In genomic region chr1:144318289-144318688, GRCm38 (mm10) we compare ENCODE assay signal across 32 mouse cellular contexts.
DNase-seq lines count a peak whose midpoint lies in the region; ATAC-seq lines count a peak whose summit lies in the region.
"Had no signal": no experiment of that assay in that cellular context is flagged by ENCODE, and none has a peak within 500 bp of the region (broad histone marks: within the 10 kb centered on the region; RNA-seq: fewer than 3 reads in every experiment).

No protein-coding gene starts in this region.

- H3K27ac ChIP-seq in liver, embryonic 13.5 days = no peak overlapping the region
- peak overlapping the region; percentile 69 for H3K27ac ChIP-seq in macrophage
- no peak overlapping the region for H3K27ac ChIP-seq in heart, embryonic 10.5 days
- H3K27ac ChIP-seq: forebrain, embryonic 13.5 days; heart, adult 2 months; heart, embryonic 13.5 days; hindbrain, embryonic 10.5 days; layer of hippocampus, adult 2 months; left cerebral cortex, adult 2 months; midbrain, embryonic 13.5 days; stomach, embryonic 15.5 days had no signal

- peak; percentile 75; the same call in 1 of the 2 replicates for ATAC-seq in liver, embryonic 13.5 days (ENCODE audit: low read depth)
- ATAC-seq: activated CD4-positive, CD25-positive, alpha-beta regulatory T cell, adult 4 months; forebrain, embryonic 13.5 days; hindbrain, embryonic 16.5 days; midbrain, embryonic 13.5 days had no signal

- no peak overlapping the region for H3K4me2 ChIP-seq in liver, embryonic 13.5 days
- H3K4me2 ChIP-seq: forebrain, embryonic 13.5 days; heart, embryonic 13.5 days; lung, embryonic 14.5 days; midbrain, embryonic 13.5 days; stomach, embryonic 15.5 days had no signal

- H3K9me3 ChIP-seq in liver, embryonic 13.5 days (replicated peaks) = no peaks in the 10 kb centered on the region
- H3K9me3 ChIP-seq in heart, embryonic 10.5 days = no peaks in the 10 kb centered on the region
- H3K9me3 ChIP-seq: forebrain, embryonic 13.5 days; heart, embryonic 13.5 days; hindbrain, embryonic 10.5 days; megakaryocyte, embryonic 14.5 days; midbrain, embryonic 13.5 days; stomach, embryonic 15.5 days had no signal

- intact Hi-C loops in gastrocnemius, postnatal 36 days (cut with DNase I) = no loop called here

- no peaks in the 10 kb centered on the region for H3K36me3 ChIP-seq in liver, embryonic 13.5 days
- no peaks in the 10 kb centered on the region for H3K36me3 ChIP-seq in macrophage (ENCODE audit: inconsistent target)
- no peaks in the 10 kb centered on the region for H3K36me3 ChIP-seq in heart, embryonic 10.5 days
- H3K36me3 ChIP-seq: heart, embryonic 13.5 days; hindbrain, embryonic 10.5 days; midbrain, embryonic 13.5 days; stomach, embryonic 15.5 days had no signal

- 7% methylated on average over 1 of the region's 1 CpGs for WGBS in liver, embryonic 13.5 days (ENCODE audit: insufficient replicate concordance)
- 23% methylated on average over 1 of the region's 1 CpGs for WGBS in macrophage (ENCODE audit: missing documents)
- 34% methylated on average over 1 of the region's 1 CpGs for WGBS in heart, embryonic 10.5 days

- H3K9ac ChIP-seq in liver, embryonic 13.5 days = no peak overlapping the region
- H3K9ac ChIP-seq: forebrain, embryonic 13.5 days; heart, embryonic 13.5 days; lung, embryonic 14.5 days; midbrain, embryonic 13.5 days; stomach, embryonic 15.5 days had no signal

- DNase-seq in 416B (ENCODE audit: low read depth) = peak; percentile 99
- peak; percentile 17 for DNase-seq in c-Kit-positive CD71-positive TER-119-negative erythroid progenitor cells, embryonic 14.5 days (ENCODE audit: low read depth)
- peak; percentile 3 for DNase-seq in liver, embryonic 13.5 days
- DNase-seq in heart, embryonic 10.5 days (ENCODE audit: low spot score) = no peak
- no peak for DNase-seq in right cerebral cortex, adult 2 months (ENCODE audit: low spot score in 2 of 2)
- DNase-seq in testis, postnatal 10 days (ENCODE audit: low spot score) = no peak
- DNase-seq in gastrocnemius, postnatal 36 days = no peak
- DNase-seq: adrenal gland, adult 2 months; cerebellum, adult 11 months; cerebellum, adult 9-11 months; gastrocnemius, postnatal 25 days; heart, adult 2 months; heart, postnatal 10 days; kidney, adult 18-20 months; kidney, postnatal 36 days; lung, embryonic 14.5 days; lung, postnatal 14 days; retina, postnatal 1 day; right cerebral cortex, postnatal 25 days; thymus, postnatal 14 days had no signal

- peaks cover 11% of the 10 kb centered on the region; the same call in 1 of the 2 replicates for H3K4me1 ChIP-seq in liver, embryonic 13.5 days (replicated peaks)
- no peaks in the 10 kb centered on the region for H3K4me1 ChIP-seq in heart, embryonic 10.5 days
- H3K4me1 ChIP-seq: forebrain, embryonic 13.5 days; heart, embryonic 13.5 days; hindbrain, embryonic 10.5 days; midbrain, embryonic 13.5 days; stomach, embryonic 15.5 days had no signal

- H3K79me2 ChIP-seq in macrophage (ENCODE audit: inconsistent target) = no peaks in the 10 kb centered on the region

- H3K4me3 ChIP-seq in liver, embryonic 13.5 days (replicated peaks) = no peak overlapping the region
- no peak overlapping the region for H3K4me3 ChIP-seq in macrophage (ENCODE audit: inconsistent target)
- no peak overlapping the region for H3K4me3 ChIP-seq in heart, embryonic 10.5 days
- H3K4me3 ChIP-seq: erythroblast, embryonic 14.5 days; forebrain, embryonic 13.5 days; heart, adult 2 months; heart, embryonic 13.5 days; hindbrain, embryonic 10.5 days; layer of hippocampus, adult 2 months; left cerebral cortex, adult 2 months; megakaryocyte, embryonic 14.5 days; midbrain, embryonic 13.5 days; stomach, embryonic 15.5 days had no signal

- no peaks in the 10 kb centered on the region for H3K27me3 ChIP-seq in liver, embryonic 13.5 days
- no peaks in the 10 kb centered on the region for H3K27me3 ChIP-seq in heart, embryonic 10.5 days (ENCODE audit: insufficient read depth, poor library complexity, severe bottlenecking)
- H3K27me3 ChIP-seq: forebrain, embryonic 13.5 days; heart, embryonic 13.5 days; megakaryocyte, embryonic 14.5 days; midbrain, embryonic 13.5 days; stomach, embryonic 15.5 days had no signal

Comparison
In these comparisons a context has a peak if more than half of its experiments do, and no peak if none do; other contexts are left out.
1. DNase-seq: peak in 416B (single experiment), c-Kit-positive CD71-positive TER-119-negative erythroid progenitor cells, embryonic 14.5 days (single experiment) and liver, embryonic 13.5 days (single experiment); none in heart, embryonic 10.5 days (single experiment), right cerebral cortex, adult 2 months (0 of 2), testis, postnatal 10 days (single experiment) and gastrocnemius, postnatal 36 days (0 of 2).